ENCODE assay signal across 12 mouse cellular contexts in genomic region chr6:99985322-99985721, GRCm38 (mm10).
DNase-seq lines count a peak whose midpoint lies in the region; ATAC-seq lines count a peak whose summit lies in the region.
"Had no signal": no experiment of that assay in that cellular context is flagged by ENCODE, and none has a peak within 500 bp of the region (broad histone marks: within the 10 kb centered on the region; RNA-seq: fewer than 3 reads in every experiment).

No protein-coding gene starts in this region.

- no peak overlapping the region for H3K4me2 ChIP-seq in hindbrain, embryonic 13.5 days
- H3K4me2 ChIP-seq: limb, embryonic 15.5 days had no signal

- H3K27me3 ChIP-seq in hindbrain, embryonic 13.5 days: peaks cover 69% of the 10 kb centered on the region
- H3K27me3 ChIP-seq in hindbrain, embryonic 10.5 days (ENCODE audit: insufficient read depth, poor library complexity, severe bottlenecking): peaks cover 82% of the 10 kb centered on the region

- peaks cover 14% of the 10 kb centered on the region for H3K4me1 ChIP-seq in hindbrain, embryonic 13.5 days (replicated peaks)
- peaks cover 18% of the 10 kb centered on the region for H3K4me1 ChIP-seq in hindbrain, embryonic 10.5 days (replicated peaks)

- H3K4me3 ChIP-seq in hindbrain, embryonic 13.5 days: no peak overlapping the region
- H3K4me3 ChIP-seq in hindbrain, embryonic 10.5 days: no peak overlapping the region
- H3K4me3 ChIP-seq: intestine, embryonic 15.5 days; limb, embryonic 15.5 days had no signal

- no peak for ATAC-seq in hindbrain, embryonic 13.5 days (ENCODE audit: low FRiP score)
- peak; percentile 83 for ATAC-seq in megakaryocyte-erythroid progenitor cell, adult 5-6 weeks (replicated peaks; ENCODE audit: low FRiP score, low TSS enrichment, poor library complexity, severe bottlenecking)
- ATAC-seq: intestine, embryonic 15.5 days; lung, postnatal 0 days had no signal

- H3K9me3 ChIP-seq in hindbrain, embryonic 13.5 days: no peaks in the 10 kb centered on the region
- no peaks in the 10 kb centered on the region for H3K9me3 ChIP-seq in hindbrain, embryonic 10.5 days
- H3K9me3 ChIP-seq: intestine, embryonic 15.5 days; limb, embryonic 15.5 days had no signal

- no peak for DNase-seq in hindbrain, embryonic 10.5 days (ENCODE audit: low spot score)
- DNase-seq in CD8-positive naive resting alpha-beta T cell, adult 2 months (ENCODE audit: low read depth in 2 of 2, low spot score in 2 of 2): peak; percentile 24 to 42
- DNase-seq in MEL-GATA-1-ER (ENCODE audit: extremely low read depth, low read depth): peak; percentile 65
- no peak for DNase-seq in spleen, adult 12 weeks (ENCODE audit: low spot score)
- DNase-seq in kidney, adult 8-10 months: no peak
- DNase-seq: adrenal gland, adult 2 months had no signal

- WGBS in hindbrain, embryonic 13.5 days: 49% methylated on average over 5 of the region's 5 CpGs
- 47% methylated on average over 5 of the region's 5 CpGs for WGBS in hindbrain, embryonic 10.5 days

- no peaks in the 10 kb centered on the region for H3K36me3 ChIP-seq in hindbrain, embryonic 13.5 days
- H3K36me3 ChIP-seq in hindbrain, embryonic 10.5 days: no peaks in the 10 kb centered on the region
- H3K36me3 ChIP-seq: G1E; intestine, embryonic 15.5 days; limb, embryonic 15.5 days had no signal

- H3K9ac ChIP-seq in hindbrain, embryonic 13.5 days: 0 out of 2 replicates have a peak overlapping the region, but pooled peaks have one; percentile 19
- H3K9ac ChIP-seq: intestine, embryonic 15.5 days; limb, embryonic 15.5 days had no signal

- H3K27ac ChIP-seq in hindbrain, embryonic 13.5 days: no peak overlapping the region
- no peak overlapping the region for H3K27ac ChIP-seq in hindbrain, embryonic 10.5 days
- H3K27ac ChIP-seq: intestine, embryonic 15.5 days had no signal

Comparison
In these comparisons a context has a peak if more than half of its experiments do, and no peak if none do; other contexts are left out.
1. DNase-seq: peak in CD8-positive naive resting alpha-beta T cell, adult 2 months (2 of 2) and MEL-GATA-1-ER (single experiment); none in hindbrain, embryonic 10.5 days (single experiment), spleen, adult 12 weeks (single experiment) and kidney, adult 8-10 months (0 of 2).